Mouse (Mus musculus) neural tube, embryonic 13.5 days (tissue): ENCODE measurements at regions not wholly inside any gene's neighbourhood (a gene's known extent, or its start where the extent isn't known, plus 50 kb on each side); places are given as distances from the start of the nearest gene placed in this dataset.

Experiments used
- ATAC-seq: fragments of 200-750 bp; cut with Nextera tagmentation; 2 replicates; pipeline ENCODE4 v1.8.0; 2017; ENCODE audit warnings: low read depth, mild to moderate bottlenecking, moderate TSS enrichment, moderate library complexity
- H3K27ac ChIP-seq: fragments of 300-500 bp; sonication (generic); replicated peaks from 2 replicates; pipeline ENCODE4 v1.5.1; 2015; ENCODE audit warnings: moderate library complexity, mild to moderate bottlenecking, inconsistent platforms
- H3K27me3 ChIP-seq: fragments of 300-500 bp; sonication (generic); 2 replicates; pipeline ENCODE4 v1.6.1; 2015; ENCODE audit warnings: mild to moderate bottlenecking, inconsistent platforms
- H3K36me3 ChIP-seq: fragments of 300-500 bp; sonication (generic); 2 replicates; pipeline ENCODE4 v1.6.1; 2015; ENCODE audit warnings: mild to moderate bottlenecking, inconsistent platforms
- H3K4me1 ChIP-seq: fragments of 300-500 bp; sonication (generic); replicated peaks from 2 replicates; pipeline ENCODE4 v1.6.1; 2015; ENCODE audit warnings: inconsistent platforms
- H3K4me2 ChIP-seq: fragments of 300-500 bp; sonication (generic); 2 replicates; pipeline ENCODE4 v1.6.1; 2015; ENCODE audit warnings: inconsistent platforms, mild to moderate bottlenecking, moderate library complexity
- H3K4me3 ChIP-seq: fragments of 300-500 bp; sonication (generic); 2 replicates; pipeline ENCODE4 v1.5.1; 2015; ENCODE audit warnings: mild to moderate bottlenecking, inconsistent platforms
- H3K9ac ChIP-seq: fragments of 300-500 bp; sonication (generic); 2 replicates; pipeline ENCODE4 v1.6.1; 2015; ENCODE audit warnings: moderate library complexity, mild to moderate bottlenecking, inconsistent platforms
- H3K9me3 ChIP-seq: fragments of 300-500 bp; sonication (generic); 2 replicates; pipeline ENCODE4 v1.6.1; 2016; ENCODE audit warnings: inconsistent platforms
- WGBS: fragments of 180-500 bp; shearing (Covaris S2); methylation state at CpG from one replicate; pipeline ENCODE4 v1.1.7; 2015; 5-methylcytosine and 5-hydroxymethylcytosine counted together

GRCm38 (mm10) chr13:39702621-39703020 lies 658.6 kb downstream of the Ofcc1 start:
- Histone ChIP-seq H3K4me1 (no peaks in the 10 kb centered on the region), H3K36me3 (no peaks in the 10 kb centered on the region), H3K27me3 (no peaks in the 10 kb centered on the region), H3K4me3 (no peak overlapping the region), H3K9ac (no peak overlapping the region), H3K27ac (no peak overlapping the region), H3K9me3 (no peaks in the 10 kb centered on the region), H3K4me2 (no peak overlapping the region)
- no peak for ATAC-seq
- 83% methylated on average over 2 of the region's 2 CpGs for WGBS

GRCm38 (mm10) chr13:39691291-39692024 lies 669.8 kb downstream of the Ofcc1 start:
- Histone ChIP-seq H3K4me1 (no peaks in the 10 kb centered on the region), H3K36me3 (no peaks in the 10 kb centered on the region), H3K4me3 (no peak overlapping the region), H3K9ac (no peak overlapping the region), H3K4me2 (no peak overlapping the region), H3K27ac (no peak overlapping the region), H3K9me3 (no peaks in the 10 kb centered on the region), H3K27me3 (no peaks in the 10 kb centered on the region)
- ATAC-seq, result no peak
- 74% methylated on average over 3 of the region's 3 CpGs for WGBS

GRCm38 (mm10) chr13:39664548-39664947 lies 696.7 kb downstream of the Ofcc1 start:
- Histone ChIP-seq H3K27me3 (no peaks in the 10 kb centered on the region), H3K9ac (no peak overlapping the region), H3K4me1 (no peaks in the 10 kb centered on the region), H3K27ac (no peak overlapping the region), H3K4me3 (no peak overlapping the region), H3K9me3 (no peaks in the 10 kb centered on the region), H3K4me2 (no peak overlapping the region), H3K36me3 (no peaks in the 10 kb centered on the region)
- ATAC-seq, result no peak
- 93% methylated on average over 1 of the region's 1 CpGs for WGBS

- Histone ChIP-seq H3K4me2 (0 out of 2 replicates have a peak overlapping the region, but pooled peaks have one; percentile 11), H3K9me3 (no peaks in the 10 kb centered on the region), H3K27me3 (peaks cover 10% of the 10 kb centered on the region), H3K36me3 (no peaks in the 10 kb centered on the region), H3K27ac (no peak overlapping the region), H3K4me1 (peaks cover 9% of the 10 kb centered on the region), H3K4me3 (no peak overlapping the region), H3K9ac (no peak overlapping the region)
- WGBS, result 31% methylated on average over 12 of the region's 12 CpGs
- ATAC-seq, result no peak
Observed at GRCm38 (mm10) chr13:39649457-39649856, 688.8 kb upstream of the Slc35b3 start.

GRCm38 (mm10) chr13:39647367-39647766 lies 686.7 kb upstream of the Slc35b3 start:
- no peak overlapping the region for H3K9ac ChIP-seq
- H3K9me3 ChIP-seq, result no peaks in the 10 kb centered on the region
- H3K36me3 ChIP-seq, result no peaks in the 10 kb centered on the region
- 20% methylated on average over 9 of the region's 9 CpGs for WGBS
- H3K4me3 ChIP-seq, result no peak overlapping the region
- no peak overlapping the region for H3K27ac ChIP-seq
- H3K27me3 ChIP-seq, result peaks cover 10% of the 10 kb centered on the region
- H3K4me2 ChIP-seq, result no peak overlapping the region
- H3K4me1 ChIP-seq, result peaks cover 9% of the 10 kb centered on the region
- ATAC-seq, result peak; percentile 63; the same call in 1 of the 2 replicates

- H3K4me2 ChIP-seq, result no peak overlapping the region
- H3K4me1 ChIP-seq, result no peaks in the 10 kb centered on the region
- H3K9me3 ChIP-seq, result no peaks in the 10 kb centered on the region
- H3K36me3 ChIP-seq, result no peaks in the 10 kb centered on the region
- H3K4me3 ChIP-seq, result no peak overlapping the region
- 81% methylated on average over 8 of the region's 8 CpGs for WGBS
- no peak overlapping the region for H3K27ac ChIP-seq
- H3K9ac ChIP-seq, result no peak overlapping the region
- no peak for ATAC-seq
- H3K27me3 ChIP-seq, result 0 out of 2 replicates have a peak, but pooled peaks cover 4% of the 10 kb centered on the region
Observed at GRCm38 (mm10) chr13:39631506-39632132, 670.9 kb upstream of the Slc35b3 start.
